Mouse (Mus musculus) liver, adult 2 months (tissue): ENCODE results near the gene Amd1.

Experiments
- CTCF ChIP-seq: fragments of 200-500 bp; IDR thresholded peaks from 2 replicates; pipeline ENCODE4 v1.5.1; 2011; ENCODE audit warnings: low read depth, low read length, control low read depth
- POLR2A ChIP-seq: fragments of 200-500 bp; IDR thresholded peaks from 2 replicates; pipeline ENCODE4 v1.6.1; 2011; ENCODE audit warnings: low read length, control low read depth; ENCODE audit not compliant: insufficient read depth; ENCODE audit errors: extremely low read depth

- TF ChIP-seq POLR2A (no peak), CTCF (no peak)
Measured at GRCm38 (mm10) chr10:40271216-40271615, 30.8 kb downstream of the Amd1 start.
